Mouse (Mus musculus) right cerebral cortex, adult 2 months (tissue): Measurements from ENCODE around the gene Asb13.

ENCODE experiments used
- DNase-seq, 2 experiments: peaks; one replicate each; pipeline ENCODE4 v3.0.0; 2021 to 2022; ENCODE audit warnings: low spot score in 2 of 2

Gene Asb13

GRCm38 (mm10) chr13:3633895-3634811, at the start of gene Asb13:
Gene Asb13 (plus strand): TSS chr13:3634032.
- peak; percentile 83 to 88 for DNase-seq

GRCm38 (mm10) chr13:3590789-3591188, 43.0 kb upstream of the Asb13 start:
- DNase-seq = no peak

GRCm38 (mm10) chr13:3594311-3594710, 39.5 kb upstream of the Asb13 start:
- DNase-seq = no peak

GRCm38 (mm10) chr13:3596232-3596631, 37.6 kb upstream of the Asb13 start:
- DNase-seq = no peak

DNA sequence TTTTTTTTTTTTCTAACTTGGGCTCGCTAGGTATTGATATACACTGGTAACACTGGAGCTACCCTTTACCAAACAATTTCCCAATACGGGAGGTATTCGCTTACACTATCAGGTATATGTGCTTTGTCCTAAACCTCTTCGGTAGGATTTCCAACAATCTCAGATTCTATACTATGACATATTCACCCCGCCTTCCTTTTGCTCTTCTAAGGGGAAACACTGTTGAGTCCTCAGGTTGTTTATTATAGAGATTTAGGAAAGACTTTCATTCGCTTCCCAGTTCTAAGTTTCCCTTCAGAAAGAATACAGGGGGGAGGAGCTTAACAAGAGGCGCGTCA, 24.1 kb upstream of the Asb13 start:
- no peak for DNase-seq

- peak in 1 of 2 experiments; percentile 34 for DNase-seq
Observed at GRCm38 (mm10) chr13:3610118-3610794, 23.6 kb upstream of the Asb13 start.

DNA sequence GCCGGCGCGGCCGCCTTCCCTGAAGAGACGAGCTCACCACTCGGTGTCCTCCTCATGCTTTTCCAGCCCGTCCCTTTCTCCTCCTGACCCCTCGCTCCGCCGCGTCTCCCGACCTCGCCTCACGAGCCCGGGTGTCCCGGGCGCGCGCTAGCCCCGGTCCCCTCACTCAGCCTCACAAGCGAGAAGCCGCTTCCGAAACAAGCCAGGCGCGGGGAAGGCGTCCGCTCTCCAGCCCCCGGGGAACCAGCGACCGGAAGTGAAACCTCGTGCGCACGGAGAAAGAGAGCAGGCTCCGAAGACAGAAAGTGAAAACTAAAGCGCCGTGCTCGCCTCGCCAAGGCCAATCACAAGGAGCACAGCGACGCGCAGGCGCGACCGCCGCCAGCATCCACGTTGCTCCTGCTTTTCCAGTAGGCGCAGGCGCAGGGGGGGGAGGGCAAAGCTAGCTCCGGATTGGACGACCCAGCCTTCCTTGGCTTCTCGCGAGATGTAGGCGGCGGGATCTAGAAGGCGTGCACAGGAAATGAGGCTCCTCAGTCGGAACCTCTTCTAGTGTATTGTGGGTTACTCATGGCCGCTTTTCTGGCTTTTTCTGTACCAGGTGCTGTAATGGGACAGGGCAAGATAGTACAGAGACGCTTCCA, 22.9 kb upstream of the Asb13 start, which contains the start of gene Fam208b:
Gene Fam208b, minus strand, starts transcription at position 314 of the 644 bp plus-strand sequence.
- DNase-seq = peak; percentile 98 to 99

GRCm38 (mm10) chr13:3627139-3627538, 6.7 kb upstream of the Asb13 start:
- DNase-seq = no peak

DNA sequence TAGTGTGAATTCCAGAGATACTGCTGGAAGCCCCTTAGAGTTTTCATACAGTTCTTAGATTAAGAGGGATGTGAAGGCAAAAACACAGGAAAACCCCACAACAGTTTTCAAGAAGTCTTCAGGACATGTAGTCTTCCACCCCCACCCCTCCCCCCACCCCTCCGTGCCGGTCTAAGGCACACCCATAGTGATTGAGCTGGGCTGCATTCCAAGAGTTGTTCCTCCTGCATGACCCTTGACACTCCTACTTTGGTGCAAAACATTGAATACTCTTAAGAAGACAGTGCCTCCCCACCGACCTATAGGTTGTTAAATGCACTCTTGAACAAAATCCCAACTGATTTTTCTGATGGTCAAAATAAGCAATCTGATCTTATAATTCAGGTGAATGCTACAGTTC, 5.7 kb upstream of the Asb13 start:
- DNase-seq = no peak

DNA sequence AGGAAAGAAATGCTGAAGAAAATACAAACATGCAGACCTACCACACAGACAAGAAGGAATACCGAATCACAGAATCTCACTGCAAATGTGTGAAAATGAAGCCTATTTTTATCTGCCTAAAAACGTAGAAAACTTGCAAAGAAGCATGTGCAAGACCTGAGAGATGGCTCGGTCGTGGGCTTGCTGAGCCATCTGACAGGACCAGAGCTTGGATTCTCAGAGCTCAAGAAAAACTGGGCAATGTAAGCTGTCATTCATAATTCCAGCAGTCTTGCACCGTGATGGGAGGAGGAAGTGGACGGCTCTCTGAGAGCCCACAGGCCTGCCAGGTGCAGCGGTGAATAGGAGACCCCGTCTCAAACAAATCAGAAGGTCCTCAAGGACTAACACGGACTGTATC, 1.3 kb upstream of the Asb13 start:
- DNase-seq = no peak

GRCm38 (mm10) chr13:3633131-3633530, 701 bp upstream of the Asb13 start:
- DNase-seq = no peak

GRCm38 (mm10) chr13:3635076-3635475, 1.2 kb downstream of the Asb13 start:
- no peak for DNase-seq

DNA sequence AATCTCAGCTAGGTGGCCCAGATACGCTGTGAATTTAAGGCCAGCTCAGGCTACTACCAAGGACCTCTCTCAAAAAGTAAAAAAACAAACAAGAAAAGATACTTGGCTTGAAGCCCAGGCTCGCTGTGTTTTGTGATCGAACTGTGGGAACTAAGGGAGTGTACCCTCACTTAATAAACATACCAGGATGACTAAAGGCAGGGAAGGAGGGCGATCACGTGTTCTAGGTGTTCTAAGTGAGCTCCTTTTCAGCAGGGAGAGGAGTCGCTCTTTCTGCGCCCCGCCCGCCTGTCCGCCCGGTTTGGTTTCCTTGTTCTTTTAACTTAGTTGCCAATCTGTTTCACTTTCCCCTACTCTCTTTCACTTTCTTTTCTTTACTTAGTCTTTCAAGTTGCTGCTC, 3.0 kb downstream of the Asb13 start:
- DNase-seq = no peak

GRCm38 (mm10) chr13:3642049-3642448, 8.2 kb downstream of the Asb13 start:
- DNase-seq = no peak

DNA sequence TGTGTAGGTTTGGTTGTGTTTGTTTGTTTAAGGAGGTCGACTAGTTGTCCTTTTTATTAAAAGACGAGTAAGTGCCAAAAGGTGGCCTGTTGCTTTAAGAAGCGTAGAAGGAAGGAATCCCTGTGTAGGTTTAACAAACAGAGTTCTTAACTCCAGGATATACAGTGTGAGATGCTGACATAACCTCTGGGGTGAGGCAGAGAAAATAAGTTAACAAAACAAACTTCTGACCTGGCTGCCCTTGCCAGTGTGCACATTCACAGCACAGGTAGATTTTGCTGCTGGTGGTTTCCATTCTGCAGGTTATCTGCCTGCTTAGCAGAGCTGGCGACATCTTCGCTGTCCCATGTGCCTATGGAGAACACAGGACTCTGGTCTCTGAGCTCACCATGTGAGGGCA, 8.7 kb downstream of the Asb13 start:
- no peak for DNase-seq

- no peak for DNase-seq
Observed at GRCm38 (mm10) chr13:3644871-3645270, 11.0 kb downstream of the Asb13 start.

GRCm38 (mm10) chr13:3645919-3646318, 12.1 kb downstream of the Asb13 start:
- DNase-seq = no peak

DNA sequence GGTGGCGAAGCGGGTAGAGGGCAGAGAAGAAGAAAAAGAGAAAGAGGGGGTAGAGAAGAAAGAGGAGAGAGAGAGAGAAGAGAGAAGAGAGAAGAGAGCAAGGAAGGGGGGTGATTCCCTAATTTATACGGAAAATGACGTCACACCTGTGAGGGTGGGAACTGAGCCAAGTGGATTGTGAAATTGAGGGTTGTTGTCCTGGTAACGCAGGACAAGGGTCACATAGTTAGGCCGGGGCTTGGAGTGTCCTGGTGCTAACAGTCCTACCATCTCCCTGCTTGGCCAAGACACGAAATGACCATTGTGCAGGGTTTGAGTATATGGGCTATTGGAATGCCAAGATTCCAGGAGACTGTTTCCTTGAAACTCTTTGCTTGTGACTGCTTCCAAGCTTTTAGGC, 12.7 kb downstream of the Asb13 start:
- DNase-seq = no peak

DNA sequence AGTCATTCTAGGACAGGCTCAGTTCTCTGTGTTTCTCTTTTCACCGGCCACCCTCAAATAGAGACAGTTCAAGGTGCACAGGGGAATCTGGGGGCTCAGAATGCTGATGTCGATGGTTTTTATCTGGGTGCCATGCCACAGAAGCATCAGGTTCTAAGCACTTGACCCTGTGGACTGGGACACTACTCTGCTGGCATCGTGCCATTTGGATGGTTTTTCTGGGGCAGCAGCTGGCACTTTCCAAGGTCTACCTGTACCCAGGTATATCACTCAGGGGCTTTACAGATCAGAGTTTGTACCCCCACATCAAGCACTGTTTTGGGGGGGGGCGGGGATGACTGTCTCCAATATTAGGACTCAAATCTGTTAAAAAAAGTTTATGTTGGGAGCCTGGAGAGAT, 16.7 kb downstream of the Asb13 start:
- DNase-seq = no peak

- peak; percentile 18 to 47 for DNase-seq
Observed at GRCm38 (mm10) chr13:3654432-3654831, 20.6 kb downstream of the Asb13 start.

DNA sequence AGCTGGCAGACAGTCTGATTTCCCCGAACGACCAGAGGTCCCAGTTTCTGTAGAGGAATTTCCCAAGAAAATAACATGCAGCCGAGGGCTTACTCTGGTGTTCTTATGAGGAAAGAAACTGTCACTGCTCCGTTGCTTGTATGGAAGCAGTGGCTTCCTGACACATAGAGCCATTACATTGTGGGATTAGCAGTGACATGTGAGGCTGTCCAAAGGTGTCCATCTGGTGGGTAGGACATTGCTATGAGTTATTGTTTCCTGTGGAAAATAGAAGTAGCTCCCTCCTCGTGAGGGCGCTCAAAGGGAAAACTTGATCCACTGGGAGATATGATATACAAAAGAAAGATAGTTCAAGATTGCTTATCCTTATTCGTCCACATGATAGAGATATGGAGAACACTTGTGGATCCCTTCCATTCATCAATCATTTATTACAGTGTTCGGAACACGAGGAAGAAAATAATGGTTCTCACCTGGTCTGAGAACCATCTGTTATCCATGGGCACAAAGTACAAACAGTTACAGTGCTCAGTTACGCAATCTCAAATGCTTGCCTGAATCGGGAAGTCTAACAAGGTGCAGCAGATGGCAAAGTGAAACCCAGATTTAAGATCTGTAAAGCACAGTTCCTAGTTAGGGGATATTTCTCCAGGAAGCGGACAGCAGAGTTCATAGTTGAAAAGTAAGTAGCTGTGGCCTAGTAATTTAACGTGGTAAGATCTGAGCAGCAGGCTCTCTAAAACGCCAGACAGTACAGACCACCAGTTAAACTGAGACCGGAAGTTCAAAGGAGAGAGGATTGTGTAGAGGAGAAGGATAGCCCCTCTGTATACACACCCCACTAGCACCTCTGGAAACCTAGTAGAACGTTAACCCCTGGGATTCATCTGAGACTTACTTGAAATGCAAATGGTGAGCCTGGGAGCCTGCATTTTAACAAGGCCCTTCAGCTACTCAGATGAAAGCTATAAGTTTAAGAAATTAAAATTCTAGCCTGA, 25.6 kb downstream of the Asb13 start:
- no peak for DNase-seq
